Mouse (Mus musculus): ENCODE data around the gene Fam184b.
"Not testable (repeated sequence)": the region's sequence is repeated elsewhere in the genome, so short reads cannot be mapped to it uniquely, and the experiment has no call there.

Gene Fam184b

DNA sequence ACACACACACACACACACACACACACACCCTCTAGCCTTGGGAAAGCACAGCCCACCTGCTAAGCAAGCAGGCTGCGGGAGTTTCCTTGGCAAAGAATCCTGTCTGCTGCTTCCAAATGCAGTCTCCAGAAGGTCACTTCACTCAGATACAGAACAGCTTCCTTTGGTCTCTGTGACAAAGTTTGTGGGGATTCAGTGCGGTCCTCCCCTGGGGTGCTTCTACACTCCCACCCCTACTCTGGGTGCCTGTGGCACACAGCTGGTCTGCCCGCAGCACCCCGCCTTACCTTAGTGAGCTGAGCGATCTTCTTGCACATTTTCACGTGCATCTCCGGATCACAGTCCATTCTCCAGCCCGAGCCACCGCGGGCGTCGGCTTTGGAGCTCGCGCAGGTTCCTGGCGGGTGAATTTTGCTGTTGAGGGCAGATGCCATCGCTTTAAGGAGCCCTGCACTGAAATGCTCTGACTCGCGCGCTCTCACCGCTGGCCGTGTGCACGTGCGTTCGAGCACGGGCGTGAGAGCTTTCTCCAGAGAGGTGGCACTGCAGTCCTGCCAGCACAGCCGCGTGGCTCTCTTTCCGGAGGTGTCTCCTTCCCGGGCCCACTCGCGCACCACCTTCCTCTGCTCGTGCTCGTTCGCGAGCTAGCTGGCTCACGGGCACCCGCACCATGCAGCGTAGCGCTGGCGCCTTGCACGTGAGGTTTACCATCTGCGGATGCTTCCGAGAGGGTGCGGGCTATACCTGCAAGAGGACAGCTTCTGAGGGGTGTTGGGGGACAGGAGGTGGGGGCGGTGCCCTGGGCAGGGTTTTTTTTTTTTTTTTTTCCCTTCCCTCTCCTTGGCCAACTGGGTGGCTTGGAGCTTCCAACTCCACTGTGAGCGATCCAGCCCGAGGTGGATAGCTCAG, at the start of gene Fam184b:
TSS of gene Fam184b (minus strand) at position 809 of the 909 bp plus-strand sequence.
- DNase-seq (ENCODE audit: low spot score in 2 of 2) = peak; percentile 81 to 87

DNA sequence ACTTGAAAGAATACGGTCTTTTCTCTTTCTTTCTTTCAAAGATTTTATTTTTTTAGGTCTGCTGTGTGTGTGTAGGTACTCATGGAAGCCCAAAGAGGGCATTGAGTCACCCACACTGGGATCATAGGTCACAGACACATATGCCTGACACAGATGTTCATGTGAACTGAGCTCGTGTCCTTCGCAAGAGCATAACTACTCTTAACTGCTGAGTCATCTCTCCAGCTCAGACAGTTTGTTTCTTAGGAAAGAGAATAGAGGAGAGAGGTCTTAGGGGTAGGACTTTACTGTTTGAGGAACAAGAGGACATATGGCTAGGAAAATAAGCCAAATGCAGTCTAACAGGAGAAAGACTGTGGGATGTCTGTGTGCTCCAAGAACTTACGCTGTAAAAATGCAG, 49.7 kb upstream of the Fam184b start:
- no peak for DNase-seq (ENCODE audit: low spot score in 2 of 2)

DNA sequence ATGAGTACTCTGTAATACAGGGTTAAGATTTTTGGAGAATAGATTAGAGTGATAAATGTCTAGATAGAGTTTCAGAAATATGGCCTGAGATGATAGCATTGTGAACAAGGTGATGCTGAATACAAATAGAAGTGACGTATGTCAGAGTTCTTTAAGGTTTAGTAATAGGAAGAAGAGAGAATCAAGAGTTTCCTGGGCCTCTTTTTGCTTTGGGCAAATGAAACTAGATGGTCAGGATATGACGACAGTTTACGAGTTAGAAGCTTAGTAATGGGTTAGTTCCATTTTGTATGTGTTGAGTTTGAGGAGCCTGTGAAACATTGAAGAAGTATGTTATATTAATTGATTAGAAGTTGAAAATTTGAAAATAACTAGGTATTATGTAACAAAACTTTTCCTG, 46.8 kb upstream of the Fam184b start:
- DNase-seq (ENCODE audit: low spot score in 2 of 2) = no peak

DNA sequence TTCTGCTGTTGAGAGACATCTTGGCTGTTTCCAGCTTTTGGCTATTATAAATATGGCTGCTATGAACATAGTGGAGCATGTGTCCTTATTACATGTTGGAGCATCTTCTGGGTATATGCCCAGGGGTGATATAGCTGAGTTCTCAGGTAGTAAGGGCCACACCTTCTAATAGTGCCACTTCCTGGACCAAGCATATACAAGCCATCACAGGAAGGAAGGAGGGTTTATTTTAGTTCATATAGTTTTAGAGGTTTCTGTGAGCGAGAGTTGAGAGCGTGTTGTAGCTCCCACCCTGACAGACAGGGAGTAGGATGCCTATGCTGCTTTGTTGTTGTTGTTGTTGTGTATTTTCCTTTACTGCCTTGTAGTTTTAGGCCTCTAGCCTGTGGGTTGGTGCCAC, 45.8 kb upstream of the Fam184b start:
- no peak for DNase-seq (ENCODE audit: low spot score in 2 of 2)

DNA sequence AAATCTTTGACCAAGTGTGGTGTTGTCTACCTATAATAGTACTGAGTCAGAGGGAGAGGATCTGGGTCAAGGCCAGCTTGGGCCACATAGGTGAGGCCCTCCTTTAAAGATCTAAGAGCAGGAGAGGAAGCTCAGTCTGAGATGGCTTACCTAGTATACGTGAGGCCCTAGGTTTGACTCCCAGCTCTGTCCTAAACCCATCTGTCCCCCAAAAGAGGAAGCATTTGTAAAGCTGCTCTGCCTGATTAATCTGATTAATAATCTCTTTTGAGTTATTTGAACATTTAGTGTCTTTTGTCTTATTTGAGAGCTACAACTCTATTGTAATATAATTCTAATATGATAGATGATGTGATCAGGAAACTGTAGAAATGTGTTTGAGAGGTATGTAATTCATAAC, 44.0 kb upstream of the Fam184b start:
- DNase-seq (ENCODE audit: low spot score in 2 of 2) = no peak

DNA sequence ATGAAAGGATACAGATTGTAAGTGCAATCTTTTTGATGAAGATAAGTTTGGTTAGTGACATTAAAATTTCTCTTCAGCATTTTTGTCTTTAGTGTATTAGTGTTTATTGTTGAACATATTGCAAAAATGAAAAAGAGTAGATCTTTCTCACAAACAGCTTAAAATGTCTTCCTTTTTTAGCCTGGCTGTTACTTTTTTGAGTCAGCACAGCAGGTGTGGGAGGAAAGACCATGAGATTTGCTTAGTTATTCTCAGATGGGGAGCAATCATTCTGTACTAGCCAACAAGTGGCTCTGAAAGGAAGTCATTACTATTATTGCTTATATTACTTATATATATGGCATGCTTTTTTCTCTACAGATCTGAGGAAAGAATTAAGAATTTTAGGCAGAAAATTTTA, 40.5 kb upstream of the Fam184b start:
- DNase-seq (ENCODE audit: low spot score in 2 of 2) = no peak

DNA sequence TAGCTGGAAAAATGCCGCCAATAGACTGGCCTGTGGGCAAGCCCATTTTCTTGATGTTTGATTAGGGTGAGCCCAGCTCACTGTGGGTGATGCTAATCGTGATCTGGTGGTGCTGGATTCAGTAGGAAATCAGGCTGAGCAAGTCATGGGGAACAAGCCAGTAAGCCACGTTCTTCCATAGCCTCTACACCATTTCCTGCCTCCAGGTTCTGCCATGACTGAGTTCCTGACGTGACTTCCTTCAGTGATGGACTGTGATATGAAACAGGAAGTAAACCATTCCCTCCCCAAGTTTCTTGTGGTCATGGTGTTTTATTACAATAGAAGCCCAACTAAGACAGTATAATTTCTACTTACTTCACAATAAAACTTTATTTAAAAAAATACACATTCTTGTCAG, 38.2 kb upstream of the Fam184b start:
- DNase-seq (ENCODE audit: low spot score in 2 of 2) = no peak

DNA sequence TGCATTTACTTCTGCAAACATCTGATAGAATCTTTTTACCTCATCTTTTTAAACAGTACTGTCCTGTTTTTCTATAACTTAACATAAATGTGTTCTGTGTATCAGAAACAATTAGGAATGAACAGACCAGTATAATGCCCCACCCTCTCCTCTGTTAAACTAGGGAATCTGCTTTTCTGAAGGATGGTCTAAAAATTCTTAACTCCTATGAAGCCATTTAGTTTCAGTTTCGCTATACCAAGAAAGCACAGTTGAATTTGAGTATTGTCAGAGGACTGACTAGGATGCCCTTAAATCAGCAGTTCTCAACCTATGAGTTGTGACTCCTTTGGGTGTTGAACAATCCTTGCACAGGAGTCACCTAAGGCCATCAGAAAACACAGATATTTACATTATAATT, 35.6 kb upstream of the Fam184b start:
- DNase-seq (ENCODE audit: low spot score in 2 of 2) = no peak

DNA sequence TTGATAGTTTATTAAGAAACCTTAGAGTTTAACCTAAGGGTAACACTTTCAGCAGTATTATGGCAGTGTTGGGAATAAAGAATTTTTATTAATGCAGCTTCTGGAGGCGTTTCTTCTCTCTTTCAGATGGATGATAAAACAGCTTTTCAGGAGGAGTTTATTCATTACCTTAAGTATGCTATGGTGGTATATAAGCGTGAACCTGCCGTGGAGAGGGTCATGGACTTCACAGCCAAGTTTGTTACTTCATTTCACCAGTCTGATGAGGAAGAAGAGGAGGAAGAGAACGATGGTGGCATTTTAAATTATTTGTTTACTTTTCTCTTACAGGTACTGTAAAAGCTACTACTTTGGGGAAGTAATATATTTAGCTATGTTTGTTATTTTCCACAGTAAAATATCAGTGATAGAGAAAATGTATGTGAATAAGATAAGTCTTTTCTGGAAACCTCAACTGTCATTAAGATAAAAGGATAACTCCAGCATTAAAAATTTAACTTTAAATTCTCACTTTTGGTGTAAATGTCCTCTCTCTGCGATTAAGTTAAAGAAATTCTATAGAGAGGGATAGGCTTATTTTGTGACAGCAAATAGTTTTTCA, 31.6 kb upstream of the Fam184b start:
- DNase-seq (ENCODE audit: low spot score in 2 of 2) = no peak

DNA sequence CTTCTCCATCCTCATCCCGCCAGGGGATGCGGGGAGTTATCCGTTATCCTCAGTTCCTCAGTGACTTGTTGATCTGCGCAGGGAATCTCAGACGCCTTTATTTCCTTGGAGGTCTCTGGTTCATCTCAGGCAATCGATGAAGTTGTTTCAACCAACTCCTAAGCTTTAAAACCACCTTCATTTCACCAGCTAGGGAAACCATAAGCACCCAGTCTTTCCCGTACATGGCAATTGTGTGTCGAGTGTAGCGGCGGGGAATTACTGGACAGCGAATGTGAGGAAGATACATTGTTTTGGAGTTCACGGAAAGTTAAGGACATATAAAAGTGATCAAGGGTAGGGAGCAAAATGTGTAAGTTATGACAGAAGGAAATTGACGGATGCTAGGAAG, 30.9 kb upstream of the Fam184b start:
- DNase-seq (ENCODE audit: low spot score in 2 of 2) = no peak

DNA sequence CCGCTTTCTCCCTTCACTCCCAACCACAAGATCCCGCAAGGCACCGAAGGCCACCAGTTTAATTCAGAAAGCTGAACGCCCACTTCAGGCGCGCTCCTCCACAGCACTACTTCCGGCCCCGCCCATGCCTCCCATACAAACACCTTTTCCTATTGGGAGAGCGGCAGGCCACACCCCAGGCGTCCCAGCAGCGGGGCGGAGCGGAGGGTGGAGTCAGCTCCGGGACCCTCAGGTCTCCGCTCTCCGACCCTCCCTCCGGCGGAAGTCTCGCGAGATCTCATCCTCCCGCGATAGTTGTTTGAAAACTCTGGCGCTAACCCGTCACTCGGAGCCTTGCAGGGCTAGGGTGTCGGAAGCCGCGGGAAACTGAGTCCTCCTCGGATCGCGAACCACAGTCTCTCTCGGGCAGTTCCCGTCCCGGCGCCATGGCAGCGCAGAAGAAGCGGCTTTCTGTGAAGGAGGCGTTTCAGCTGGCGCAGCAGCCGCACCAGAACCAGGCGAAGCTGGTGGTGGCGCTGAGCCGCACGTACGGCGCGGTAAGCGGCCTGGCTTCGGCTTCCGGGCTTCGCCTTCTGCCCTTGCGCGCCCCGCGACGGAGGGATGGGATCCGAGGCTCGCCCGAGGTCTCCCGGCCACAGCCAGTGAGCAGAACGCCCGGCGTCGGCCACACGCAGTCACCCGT, 30.3 kb upstream of the Fam184b start, which contains the start of gene Ncapg:
TSS of gene Ncapg (plus strand) at position 322 of the 682 bp plus-strand sequence.
- DNase-seq (ENCODE audit: low spot score in 2 of 2) = peak; percentile 97 to 98

DNA sequence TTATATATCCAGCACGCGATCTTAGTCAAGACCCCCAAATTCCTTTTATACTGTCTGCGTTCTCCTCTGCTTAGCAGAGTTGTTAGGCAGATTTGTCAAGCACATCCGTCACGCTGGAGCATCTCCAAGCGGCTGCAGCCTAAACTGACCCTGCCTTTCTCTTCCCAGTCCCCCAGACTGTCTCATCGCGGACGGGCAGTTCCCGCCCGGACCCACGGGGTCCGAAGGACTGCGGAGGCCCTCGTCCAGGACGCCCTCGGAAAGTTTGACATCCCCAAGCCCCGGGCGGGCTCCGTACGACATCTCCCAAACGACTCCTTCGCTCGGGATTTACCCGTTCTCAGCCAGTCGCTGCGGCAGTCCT, 29.8 kb upstream of the Fam184b start:
- peak in 1 of 2 experiments; percentile 4 for DNase-seq (ENCODE audit: low spot score in 2 of 2)

DNA sequence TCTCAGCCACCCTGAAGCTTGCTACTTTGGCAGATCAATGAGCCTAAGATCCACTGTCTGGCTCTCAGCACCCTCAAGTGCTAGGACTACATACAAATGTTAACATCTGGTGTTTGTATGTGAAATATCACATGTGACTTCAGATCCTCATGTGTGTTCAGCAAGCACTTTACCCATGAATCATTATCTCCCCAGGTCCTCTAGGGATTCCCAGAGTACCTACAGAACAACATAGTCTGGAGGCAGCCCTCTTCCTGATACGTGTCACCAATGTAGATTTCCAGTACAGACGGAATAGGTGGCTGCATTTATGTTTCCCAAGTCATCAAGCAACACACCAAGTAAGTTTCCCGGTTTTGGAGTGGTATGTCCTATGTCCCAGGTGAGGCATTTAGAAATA, 29.4 kb upstream of the Fam184b start:
- no peak for DNase-seq (ENCODE audit: low spot score in 2 of 2)

DNA sequence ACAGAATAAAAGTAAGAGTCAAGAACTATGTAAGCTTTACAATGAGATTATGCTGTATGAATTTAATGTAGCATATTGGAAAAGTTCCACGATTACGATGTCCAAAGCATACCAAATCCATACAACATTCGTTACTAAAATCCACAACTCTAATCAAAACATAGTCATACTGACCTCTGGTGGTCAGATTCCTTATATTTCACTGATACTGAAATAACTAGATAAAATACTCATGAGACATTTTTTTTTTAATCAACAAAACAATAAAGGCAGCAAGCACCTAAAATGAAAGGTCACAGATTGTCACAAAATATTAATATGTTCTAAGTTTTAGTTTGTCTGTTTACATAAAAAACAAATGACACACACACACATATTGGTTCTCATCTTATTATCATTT, 28.9 kb upstream of the Fam184b start:
- DNase-seq (ENCODE audit: low spot score in 2 of 2) = no peak

DNA sequence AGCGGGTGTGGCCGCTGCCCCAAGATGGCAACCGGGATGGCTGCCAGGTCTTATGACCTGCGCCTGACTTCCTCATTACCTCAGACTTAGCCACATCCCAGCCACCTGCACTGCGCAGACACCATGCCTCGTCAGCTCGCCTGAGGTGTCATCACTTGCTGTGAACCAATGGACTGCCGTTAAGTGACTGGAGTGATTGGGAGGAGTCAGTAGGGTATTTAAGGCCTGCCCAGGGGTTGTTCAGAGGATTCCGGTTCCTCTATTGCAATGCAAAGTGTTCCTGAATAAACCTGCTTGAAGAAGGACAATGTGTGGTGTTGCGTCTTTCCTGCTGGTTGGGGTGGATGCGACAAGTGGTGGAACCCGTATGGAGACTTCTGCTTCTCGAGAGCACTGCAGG, 19.0 kb upstream of the Fam184b start:
- not testable (repeated sequence) for DNase-seq (ENCODE audit: low spot score in 2 of 2)

DNA sequence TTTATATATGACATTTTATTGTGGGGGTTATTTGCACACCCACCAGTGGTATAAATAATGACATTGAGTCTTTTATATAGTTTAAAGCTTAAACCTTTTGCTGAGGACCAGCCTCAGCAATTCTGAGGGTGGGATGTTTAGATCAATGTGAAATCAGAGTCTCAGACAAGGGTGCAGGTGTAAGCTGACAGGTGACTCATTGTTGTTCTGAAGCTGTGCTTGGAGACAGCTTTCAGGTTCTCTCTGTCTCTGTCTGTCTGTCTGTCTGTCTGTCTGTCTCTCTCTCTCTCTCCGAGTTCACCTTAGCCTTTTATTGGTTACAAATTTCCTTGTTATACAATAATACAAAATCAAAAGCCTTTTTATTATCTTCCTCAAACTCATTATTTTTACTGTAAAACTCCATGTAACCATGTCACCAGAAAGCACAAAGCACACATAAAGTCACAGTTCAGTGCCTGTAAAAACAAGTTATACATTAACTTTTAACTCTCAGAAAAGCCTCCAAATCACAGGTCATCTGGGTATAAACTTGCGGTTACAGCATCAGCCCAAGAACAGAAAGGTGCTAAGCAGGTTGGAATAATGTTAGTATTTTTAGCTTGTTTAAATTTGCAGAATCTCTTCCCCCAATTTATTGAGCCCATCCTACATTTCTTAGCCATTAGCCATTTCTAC, 11.8 kb upstream of the Fam184b start:
- no peak for DNase-seq (ENCODE audit: low spot score in 2 of 2)

DNA sequence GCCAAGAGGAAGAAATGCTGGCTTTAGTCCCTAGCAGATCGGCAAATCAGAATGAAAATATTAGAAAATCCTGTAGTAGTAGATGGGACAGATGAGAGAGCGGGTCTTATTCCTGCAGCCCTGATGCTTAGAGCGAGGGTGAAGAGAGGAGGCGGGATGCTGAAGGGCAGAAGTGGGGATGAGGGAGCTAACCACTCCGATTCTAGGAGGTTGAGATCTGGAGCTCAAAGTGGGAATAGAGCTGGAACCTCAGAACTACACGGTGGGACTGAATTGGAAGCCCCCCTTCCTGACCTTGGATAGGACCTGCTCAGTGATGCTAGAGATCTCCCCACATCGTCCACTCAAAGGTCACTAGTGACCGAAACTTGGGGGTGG, 290 bp upstream of the Fam184b start:
- DNase-seq (ENCODE audit: low spot score in 2 of 2) = no peak

DNA sequence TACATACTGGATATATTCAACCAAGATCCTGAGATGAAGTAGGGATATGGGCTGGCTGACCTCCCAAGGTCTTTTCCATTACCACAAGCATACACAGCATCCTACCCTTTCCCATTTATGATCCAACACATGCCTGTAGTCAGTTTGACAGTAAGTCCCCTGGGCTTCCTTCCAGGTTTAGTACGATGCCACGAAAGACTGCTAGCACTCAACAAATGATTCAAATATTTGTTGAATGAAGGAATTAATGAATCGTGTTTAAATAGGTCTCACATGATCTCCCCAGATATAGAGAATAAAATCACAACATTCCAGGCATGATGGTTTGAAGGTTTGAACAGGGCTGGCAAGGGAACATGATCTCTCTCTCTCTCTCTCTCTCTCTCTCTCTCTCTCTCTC, 1.0 kb downstream of the Fam184b start:
- DNase-seq (ENCODE audit: low spot score in 2 of 2) = no peak

DNA sequence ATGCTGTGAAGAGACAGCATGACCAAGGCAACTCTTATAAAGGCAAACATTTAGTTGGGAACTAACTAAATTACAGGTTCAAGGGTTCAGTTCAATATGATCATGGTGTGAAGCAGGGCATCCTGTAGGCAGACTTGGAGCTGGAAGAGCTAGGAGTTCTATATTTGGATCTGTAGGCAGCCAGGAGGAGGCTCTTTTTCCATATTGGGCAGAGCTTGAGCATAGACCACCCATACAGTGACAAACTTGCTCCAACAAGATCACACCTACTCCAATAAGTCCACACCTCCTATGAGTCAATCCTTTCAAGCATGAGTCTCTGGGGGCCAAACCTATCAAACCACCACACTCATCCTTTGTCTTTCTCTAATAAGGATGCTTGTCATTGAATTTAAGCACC, 9.9 kb downstream of the Fam184b start:
- no peak for DNase-seq (ENCODE audit: low spot score in 2 of 2)

DNA sequence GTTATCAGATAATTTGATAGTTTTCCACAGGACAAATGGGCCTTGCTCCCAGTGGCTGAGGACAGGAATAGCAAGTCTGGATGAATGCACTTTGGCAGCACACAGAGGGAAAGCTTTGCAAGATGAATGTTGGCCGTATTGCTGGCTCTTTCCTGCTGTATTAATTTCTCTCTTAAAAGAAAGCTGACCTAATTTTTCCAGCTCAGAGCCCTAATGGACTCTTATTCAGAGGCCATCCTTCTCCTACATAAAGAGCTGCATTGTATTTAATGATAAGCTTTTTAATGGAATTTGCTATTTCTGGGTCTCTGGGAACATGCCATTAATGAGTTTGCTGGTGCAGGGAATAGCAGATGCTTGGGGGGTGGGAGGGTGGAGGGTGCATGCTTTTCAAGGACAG, 11.6 kb downstream of the Fam184b start:
- no peak for DNase-seq (ENCODE audit: low spot score in 2 of 2)

DNA sequence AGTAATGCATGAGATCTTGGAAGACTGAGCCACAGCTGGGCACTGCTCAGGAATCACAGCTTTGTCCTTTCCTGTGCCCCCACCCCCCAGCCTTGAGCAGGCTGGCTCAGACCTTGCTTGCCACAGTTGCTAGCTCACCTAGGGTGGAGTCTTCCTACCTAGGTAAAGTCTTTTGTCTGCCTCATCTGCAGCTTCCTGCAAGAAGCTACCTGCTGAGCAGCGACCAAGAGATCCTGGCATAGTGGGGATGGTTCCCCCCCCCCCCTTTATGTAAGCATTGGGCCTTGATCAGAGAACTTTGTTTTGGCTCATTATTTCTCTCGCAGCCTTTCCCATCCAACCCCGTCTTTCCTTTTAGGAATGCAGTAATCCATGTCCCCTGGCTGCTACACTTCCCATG, 17.9 kb downstream of the Fam184b start:
- DNase-seq (ENCODE audit: low spot score in 2 of 2) = no peak

DNA sequence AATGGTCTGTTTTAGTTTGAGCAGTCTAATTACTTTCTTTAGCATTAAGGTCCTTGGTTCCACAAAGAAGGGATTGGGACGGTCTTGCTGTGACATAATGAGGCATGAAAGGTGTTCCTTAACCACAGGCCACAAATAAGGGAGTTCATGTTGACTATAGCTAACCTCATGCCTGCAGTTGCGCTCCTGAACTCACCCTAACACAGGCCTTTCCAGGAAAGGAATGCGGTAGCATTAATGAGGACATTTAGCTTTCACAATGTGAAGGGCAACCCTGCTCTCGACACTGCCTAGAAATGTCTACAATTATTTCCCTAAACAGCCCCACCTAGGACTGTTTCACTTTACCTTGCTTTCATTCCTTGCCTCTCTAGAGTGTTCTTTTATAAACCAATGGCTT, 40.4 kb downstream of the Fam184b start:
- no peak for DNase-seq (ENCODE audit: low spot score in 2 of 2)

Data from right cerebral cortex, postnatal 36 days (tissue).